Mouse (Mus musculus) heart, postnatal 4 days (tissue): Measurements from ENCODE around the gene Car4. TPM values are rescaled to one million over a fixed set of nuclear protein-coding genes. Genes with fewer than 3 reads are reported as not detected.
A peak's percentile ranks its signal among the peaks of the same experiment; 100 is the strongest.

Source experiments
- DNase-seq: peaks from one replicate; pipeline ENCODE4 v3.0.0; 2021
- total RNA-seq, 2 experiments: library from RNA; stranded (reverse); gene quantifications; 2 replicates each; pipeline ENCODE4 v1.2.3; 2021

The Car4 gene
- total RNA-seq = 10 to 100 TPM; 21.1 to 21.5 TPM

GRCm38 (mm10) chr11:84957591-84958270 lies at the start of gene Car4:
Gene Car4, plus strand, starts transcription at chr11:84957786.
- DNase-seq = peak; percentile 20

- no peak for DNase-seq
Measured at GRCm38 (mm10) chr11:84908480-84908879, 49.1 kb upstream of the Car4 start.

GRCm38 (mm10) chr11:84910411-84910810 lies 47.2 kb upstream of the Car4 start:
- no peak for DNase-seq

GRCm38 (mm10) chr11:84914673-84915072 lies 42.9 kb upstream of the Car4 start:
- DNase-seq = no peak

GRCm38 (mm10) chr11:84916053-84916702 lies 41.4 kb upstream of the Car4 start, which contains the start of gene Znhit3:
Gene Znhit3, minus strand, starts transcription at chr11:84916366.
- DNase-seq = peak; percentile 85

- DNase-seq = no peak
Measured at GRCm38 (mm10) chr11:84916703-84917300, 40.8 kb upstream of the Car4 start.

- peak; percentile 91 for DNase-seq
Measured at GRCm38 (mm10) chr11:84918425-84918824, 39.2 kb upstream of the Car4 start.

GRCm38 (mm10) chr11:84919276-84919675 lies 38.3 kb upstream of the Car4 start:
- DNase-seq = peak; percentile 20

GRCm38 (mm10) chr11:84919951-84920350 lies 37.6 kb upstream of the Car4 start:
- no peak for DNase-seq

- DNase-seq = no peak
Measured at GRCm38 (mm10) chr11:84920981-84921380, 36.6 kb upstream of the Car4 start.

- DNase-seq = no peak
Measured at GRCm38 (mm10) chr11:84932261-84932660, 25.3 kb upstream of the Car4 start.

GRCm38 (mm10) chr11:84939508-84940053 lies 18.0 kb upstream of the Car4 start:
- DNase-seq = peak; percentile 28

- no peak for DNase-seq
Measured at GRCm38 (mm10) chr11:84940140-84940539, 17.4 kb upstream of the Car4 start.

GRCm38 (mm10) chr11:84943948-84944347 lies 13.6 kb upstream of the Car4 start:
- DNase-seq = peak; percentile 82

- DNase-seq = no peak
Measured at GRCm38 (mm10) chr11:84944639-84945435, 12.7 kb upstream of the Car4 start.

GRCm38 (mm10) chr11:84945841-84946240 lies 11.7 kb upstream of the Car4 start:
- no peak for DNase-seq

- DNase-seq = no peak
Measured at GRCm38 (mm10) chr11:84947206-84947605, 10.4 kb upstream of the Car4 start.

- no peak for DNase-seq
Measured at GRCm38 (mm10) chr11:84948114-84948513, 9.5 kb upstream of the Car4 start.

- DNase-seq = no peak
Measured at GRCm38 (mm10) chr11:84948526-84948925, 9.1 kb upstream of the Car4 start.

GRCm38 (mm10) chr11:84952611-84953010 lies 5.0 kb upstream of the Car4 start:
- DNase-seq = no peak

- no peak for DNase-seq
Measured at GRCm38 (mm10) chr11:84956400-84956799, 1.2 kb upstream of the Car4 start.

- no peak for DNase-seq
Measured at GRCm38 (mm10) chr11:84957171-84957570, 415 bp upstream of the Car4 start.

GRCm38 (mm10) chr11:84958271-84958630 lies 665 bp downstream of the Car4 start:
- DNase-seq = no peak
